Mouse (Mus musculus) olfactory bulb, adult 2 months (tissue): ENCODE data around the gene Slc17a5.

ENCODE experiments used
- CTCF ChIP-seq: fragments of 200-500 bp; IDR thresholded peaks from 2 replicates; pipeline ENCODE4 v1.5.1; 2012; ENCODE audit warnings: low read depth, mild to moderate bottlenecking, low read length, moderate library complexity; ENCODE audit not compliant: insufficient read depth
- POLR2A ChIP-seq: fragments of 200-500 bp; IDR thresholded peaks from 2 replicates; pipeline ENCODE4 v1.6.1; 2012; ENCODE audit warnings: mild to moderate bottlenecking, low read depth, low read length, moderate library complexity; ENCODE audit not compliant: insufficient read depth

DNA sequence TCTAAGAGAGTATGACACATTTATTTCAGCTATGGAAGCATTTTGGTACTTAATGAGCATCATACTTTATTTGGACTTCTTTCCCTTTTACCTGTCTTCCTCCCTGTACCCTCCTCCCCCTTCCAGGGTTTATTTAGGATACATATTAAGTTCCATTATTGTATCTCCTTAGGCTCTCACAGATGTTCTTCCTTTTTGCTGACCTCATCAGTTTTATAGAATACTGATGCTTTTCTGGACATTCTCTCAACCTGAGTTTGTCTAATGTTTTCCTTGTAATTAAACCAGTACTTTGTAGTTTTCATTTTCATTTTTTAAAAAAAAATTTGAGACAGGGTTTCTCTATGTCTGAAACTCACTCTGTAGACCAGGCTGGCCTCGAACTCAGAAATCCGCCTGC, 2.6 kb upstream of the Slc17a5 start:
- TF ChIP-seq POLR2A (no peak), CTCF (no peak)
